Mouse (Mus musculus) cerebellum, adult 2 months (tissue): ENCODE results near the gene Stra6l.

Experiments used
- CTCF ChIP-seq: fragments of 200-500 bp; IDR thresholded peaks from 2 replicates; pipeline ENCODE4 v1.5.1; 2011; ENCODE audit warnings: low read depth, mild to moderate bottlenecking, control low read depth, low read length, moderate library complexity, borderline replicate concordance; ENCODE audit not compliant: insufficient read depth
- POLR2A ChIP-seq: fragments of 200-500 bp; IDR thresholded peaks from 2 replicates; pipeline ENCODE4 v1.6.1; 2011; ENCODE audit warnings: low read length, control low read depth, borderline replicate concordance; ENCODE audit not compliant: insufficient read depth

DNA sequence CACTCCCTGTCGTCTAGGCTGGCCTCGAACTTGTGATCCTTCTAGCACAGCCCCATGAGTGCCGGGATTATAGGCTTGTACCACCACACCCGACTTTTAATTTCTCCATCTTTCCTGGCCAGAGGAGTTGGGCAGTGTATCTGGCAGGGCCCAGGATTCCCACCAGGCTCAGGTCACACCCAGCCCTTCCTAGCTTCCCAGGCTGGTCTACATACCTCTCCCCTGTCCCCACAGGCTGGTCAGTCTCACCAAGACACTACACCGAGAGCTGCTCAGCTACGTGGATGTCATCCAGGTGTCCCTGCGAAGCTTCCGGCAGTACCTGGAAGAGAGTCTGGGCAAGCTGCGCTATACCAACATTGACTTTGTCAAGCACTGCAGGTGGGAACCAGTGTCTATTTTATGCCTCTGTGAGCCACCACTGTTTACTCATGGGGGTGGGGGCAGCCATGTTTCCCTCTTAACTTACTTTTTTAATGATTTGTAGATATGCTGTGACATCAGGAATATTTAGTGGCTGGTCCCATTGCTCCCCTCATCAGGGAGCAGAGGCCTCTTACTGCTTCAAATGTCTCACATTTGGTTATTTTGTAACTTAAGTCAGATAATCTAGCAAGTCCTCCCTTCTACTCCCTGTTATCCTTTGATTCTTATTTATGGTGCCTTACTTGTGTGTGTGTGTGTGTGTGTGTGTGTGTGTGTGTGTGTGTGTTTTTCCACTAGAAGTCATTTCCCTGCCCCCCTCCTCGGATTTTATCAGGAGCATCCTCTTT is 73.4 kb downstream of the Stra6l start:
- no peak for TF ChIP-seq POLR2A
- TF ChIP-seq CTCF = no peak
